Mouse (Mus musculus) lung, embryonic 14.5 days (tissue): ENCODE measurements around the gene Ces1h. TPM values are rescaled to one million over a fixed set of nuclear protein-coding genes. Genes with fewer than 3 reads are reported as not detected.
A peak's percentile ranks its signal among the peaks of the same experiment; 100 is the strongest.

Experiments
- ATAC-seq: fragments of 200-750 bp; cut with Nextera tagmentation; 2 replicates; pipeline ENCODE4 v1.8.0; 2017; ENCODE audit warnings: mild to moderate bottlenecking, moderate TSS enrichment, moderate library complexity; ENCODE audit not compliant: insufficient read depth
- DNase-seq: peaks from one replicate; pipeline ENCODE4 v3.0.0-alpha.2; 2015
- H3K27ac ChIP-seq: fragments of 300-500 bp; sonication (generic); 2 replicates; pipeline ENCODE4 v1.5.1; 2014; ENCODE audit warnings: low read depth, mild to moderate bottlenecking, moderate library complexity
- H3K27me3 ChIP-seq: fragments of 300-500 bp; sonication (generic); 2 replicates; pipeline ENCODE4 v1.6.1; 2014; ENCODE audit warnings: low read length, control low read depth; ENCODE audit not compliant: insufficient read depth
- H3K36me3 ChIP-seq: fragments of 300-500 bp; sonication (generic); 2 replicates; pipeline ENCODE4 v1.6.1; 2014; ENCODE audit warnings: control low read depth; ENCODE audit not compliant: insufficient read depth
- H3K4me1 ChIP-seq: fragments of 300-500 bp; sonication (generic); 2 replicates; pipeline ENCODE4 v1.6.1; 2014; ENCODE audit warnings: antibody characterized with exemption, control low read depth; ENCODE audit not compliant: insufficient read depth
- H3K4me2 ChIP-seq: fragments of 300-500 bp; sonication (generic); 2 replicates; pipeline ENCODE4 v1.6.1; 2014; ENCODE audit warnings: mild to moderate bottlenecking
- H3K4me3 ChIP-seq: fragments of 300-500 bp; sonication (generic); 2 replicates; pipeline ENCODE4 v1.5.1; 2014; ENCODE audit warnings: low read depth, low read length
- H3K9ac ChIP-seq: fragments of 300-500 bp; sonication (generic); 2 replicates; pipeline ENCODE4 v1.6.1; 2014
- H3K9me3 ChIP-seq: fragments of 300-500 bp; sonication (generic); 2 replicates; pipeline ENCODE4 v1.6.1; 2016; ENCODE audit warnings: low read depth, low read length, control low read depth
- CTCF ChIP-seq: IDR thresholded peaks from 2 replicates; pipeline ENCODE4 v1.5.1; 2016; ENCODE audit warnings: antibody characterized with exemption, low read depth
- WGBS: fragments of 180-500 bp; shearing (Covaris S2); extraction: QIAGEN DNeasy Blood & Tissue Kit; methylation state at CpG from one replicate; pipeline ENCODE4 v1.1.7; 2014; 5-methylcytosine and 5-hydroxymethylcytosine counted together
- polyA plus RNA-seq: library from polyadenylated mRNA; unstranded; fragments of >200 nt; fragmentation: Nextera tagmentation; extraction: Ambion mirVana; gene quantifications from 2 replicates; pipeline ENCODE4 v1.2.1, GENCODE M21; 2014

Gene Ces1h
- polyA plus RNA-seq, 1 experiment from 2014 or later, result not detected

DNA sequence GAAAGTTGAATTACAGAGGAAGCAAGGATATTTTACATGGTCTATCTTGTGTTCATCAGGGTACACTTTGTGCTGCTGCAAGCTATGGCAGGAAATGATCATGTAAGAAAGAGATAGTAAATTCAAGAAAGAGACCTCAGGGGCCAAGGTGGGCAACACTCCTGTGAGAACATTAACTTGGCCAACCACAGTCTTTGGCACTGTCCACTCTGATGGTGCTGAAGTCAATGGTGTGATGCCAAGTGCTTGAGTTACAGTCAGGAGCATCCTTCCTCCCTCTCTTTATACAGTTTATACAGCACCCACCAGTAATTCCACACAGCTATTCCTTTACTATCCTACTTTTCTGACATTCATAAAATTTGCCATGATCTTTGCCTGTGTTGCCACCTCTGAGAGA lies 19.4 kb downstream of the Ces1h start:
- Histone ChIP-seq H3K9ac (no peak overlapping the region), H3K27ac (no peak overlapping the region), H3K27me3 (no peaks in the 10 kb centered on the region), H3K4me1 (no peaks in the 10 kb centered on the region), H3K4me3 (no peak overlapping the region), H3K4me2 (no peak overlapping the region), H3K9me3 (no peaks in the 10 kb centered on the region), H3K36me3 (no peaks in the 10 kb centered on the region)
- no peak for TF ChIP-seq CTCF
- DNase-seq (peak; percentile 69), ATAC-seq (no peak)

DNA sequence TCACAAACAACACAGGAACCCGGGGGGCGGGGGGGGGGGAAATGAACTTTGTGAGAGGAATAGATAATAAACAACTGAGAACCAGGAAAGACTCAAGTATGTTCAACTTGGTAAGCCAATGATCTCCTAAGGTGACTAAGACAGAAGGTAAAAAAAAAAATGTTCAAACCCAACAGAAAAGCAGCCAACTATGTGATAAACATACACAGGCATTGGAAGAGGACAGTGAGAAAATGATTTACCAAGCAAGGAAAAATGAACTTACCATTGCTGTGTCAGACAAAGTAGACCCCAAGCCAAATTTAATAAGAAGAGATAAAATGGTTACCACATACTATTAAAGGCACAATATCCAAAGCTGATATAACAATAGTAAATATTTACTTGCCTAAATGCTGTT lies 40.0 kb downstream of the Ces1h start:
- H3K4me3 ChIP-seq, result no peak overlapping the region
- no peaks in the 10 kb centered on the region for H3K9me3 ChIP-seq
- TF ChIP-seq CTCF, result no peak
- H3K9ac ChIP-seq, result no peak overlapping the region
- no peaks in the 10 kb centered on the region for H3K4me1 ChIP-seq
- no peaks in the 10 kb centered on the region for H3K36me3 ChIP-seq
- no peak for DNase-seq
- H3K27ac ChIP-seq, result no peak overlapping the region
- H3K4me2 ChIP-seq, result no peak overlapping the region
- WGBS, result 73% methylated on average over 2 of the region's 2 CpGs
- no peaks in the 10 kb centered on the region for H3K27me3 ChIP-seq
- no peak for ATAC-seq

DNA sequence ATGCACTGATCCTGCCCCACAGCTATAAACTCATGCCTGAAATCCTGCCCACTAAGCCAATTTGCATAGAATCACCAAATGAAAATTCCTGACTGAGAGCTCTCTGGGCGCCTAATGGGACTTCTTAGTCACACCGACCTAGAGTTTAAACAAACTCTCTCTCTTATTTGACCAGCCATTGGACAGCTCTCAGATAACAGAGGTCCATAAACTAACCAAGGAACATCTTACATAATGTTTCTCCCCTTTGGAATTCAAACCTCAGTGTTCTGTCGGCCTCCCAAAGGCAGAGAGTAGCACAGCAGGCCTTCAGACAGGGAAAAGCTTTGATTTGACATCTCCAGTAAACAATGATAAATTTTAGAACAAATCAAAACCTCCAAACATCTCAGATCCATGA lies 42.3 kb downstream of the Ces1h start, which contains the start of gene Ces1g:
Gene Ces1g, minus strand, starts transcription at position 102 of the 400 bp plus-strand sequence.
- WGBS, result 20% methylated on average over 3 of the region's 3 CpGs
- no peaks in the 10 kb centered on the region for H3K27me3 ChIP-seq
- H3K9me3 ChIP-seq, result no peaks in the 10 kb centered on the region
- H3K4me2 ChIP-seq, result no peak within 1 kb of the TSS
- H3K36me3 ChIP-seq, result no peaks in the 10 kb centered on the region
- DNase-seq, result peak; percentile 14
- ATAC-seq, result no peak
- TF ChIP-seq CTCF, result no peak
- H3K4me3 ChIP-seq, result no peak within 1 kb of the TSS
- H3K27ac ChIP-seq, result no peak within 1 kb of the TSS
- no peak within 1 kb of the TSS for H3K9ac ChIP-seq
- no peaks in the 10 kb centered on the region for H3K4me1 ChIP-seq

DNA sequence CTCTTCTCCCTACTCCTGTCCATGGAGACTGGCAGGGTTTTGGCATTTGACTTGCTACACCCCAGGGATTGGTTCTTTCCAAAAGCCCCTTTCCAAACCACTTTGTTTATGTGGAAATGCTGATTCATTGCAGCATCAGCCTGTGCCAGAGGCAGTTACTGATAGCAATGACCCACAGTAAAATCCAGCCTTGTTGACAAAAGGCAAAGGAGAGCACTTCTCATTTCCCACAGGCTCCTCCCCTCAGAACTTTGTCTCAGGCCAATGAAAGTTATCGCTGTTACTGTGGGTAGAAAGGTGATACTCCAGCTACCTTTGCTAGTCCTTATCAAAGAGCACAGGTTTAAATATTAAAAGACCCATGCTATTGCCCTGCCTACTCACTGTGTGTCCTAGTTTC lies 46.8 kb downstream of the Ces1h start:
- Histone ChIP-seq H3K9me3 (no peaks in the 10 kb centered on the region), H3K4me1 (no peaks in the 10 kb centered on the region), H3K9ac (no peak overlapping the region), H3K4me2 (no peak overlapping the region), H3K36me3 (no peaks in the 10 kb centered on the region), H3K27me3 (no peaks in the 10 kb centered on the region), H3K27ac (no peak overlapping the region; the same call in 1 of the 2 replicates), H3K4me3 (no peak overlapping the region)
- DNase-seq (peak; percentile 12), ATAC-seq (no peak; the same call in 1 of the 2 replicates)
- TF ChIP-seq CTCF, result no peak
- WGBS, result 51% methylated on average over 1 of the region's 1 CpGs

DNA sequence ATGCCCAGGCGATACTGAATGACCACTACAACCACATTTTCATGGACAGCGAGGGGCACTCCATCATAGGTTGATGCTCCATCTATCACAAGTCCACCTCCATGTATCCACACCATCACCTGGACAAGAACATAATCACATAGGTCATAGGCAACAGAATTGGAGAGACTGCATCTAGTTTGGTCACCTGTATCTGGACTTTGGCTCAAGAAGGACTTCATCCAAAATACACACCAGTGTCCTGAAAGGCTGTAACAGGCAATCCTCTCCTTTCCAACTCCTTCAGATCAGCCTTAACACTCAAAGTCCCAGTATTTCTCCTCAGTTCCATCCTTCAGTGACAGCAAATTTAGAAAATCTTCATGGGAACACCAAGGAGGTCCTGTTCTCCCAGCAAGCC lies 48.4 kb downstream of the Ces1h start:
- Histone ChIP-seq H3K36me3 (no peaks in the 10 kb centered on the region), H3K4me2 (no peak overlapping the region), H3K9ac (no peak overlapping the region), H3K9me3 (no peaks in the 10 kb centered on the region), H3K4me3 (no peak overlapping the region), H3K4me1 (no peaks in the 10 kb centered on the region), H3K27ac (no peak overlapping the region), H3K27me3 (no peaks in the 10 kb centered on the region)
- no peak for DNase-seq
- WGBS, result 93% methylated on average over 2 of the region's 2 CpGs
- TF ChIP-seq CTCF, result no peak
- no peak for ATAC-seq

DNA sequence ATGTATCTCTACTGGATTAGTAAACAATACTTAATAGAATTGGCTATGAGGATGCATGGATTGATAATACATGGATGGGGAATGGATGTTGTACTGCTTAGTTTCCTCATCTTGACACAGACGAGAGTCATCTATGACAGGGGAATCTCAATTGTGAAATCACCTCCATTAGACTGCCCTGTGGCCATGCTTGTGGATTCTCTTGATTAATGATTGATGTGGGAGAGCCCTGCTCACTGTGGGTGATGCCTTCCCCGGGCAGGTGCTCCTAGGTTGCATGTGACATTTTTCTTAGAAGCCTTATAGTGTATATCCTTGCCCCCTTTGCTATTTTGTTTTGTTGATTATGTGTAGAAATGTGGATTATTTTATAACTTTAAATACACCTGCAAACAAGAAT lies 54.4 kb downstream of the Ces1h start:
- Histone ChIP-seq H3K9me3 (no peaks in the 10 kb centered on the region), H3K9ac (no peak overlapping the region), H3K4me1 (no peaks in the 10 kb centered on the region), H3K4me2 (no peak overlapping the region), H3K27me3 (no peaks in the 10 kb centered on the region), H3K4me3 (no peak overlapping the region), H3K36me3 (no peaks in the 10 kb centered on the region), H3K27ac (no peak overlapping the region)
- no peak for DNase-seq
- ATAC-seq, result no peak
- 67% methylated on average over 2 of the region's 2 CpGs for WGBS
- TF ChIP-seq CTCF, result no peak

DNA sequence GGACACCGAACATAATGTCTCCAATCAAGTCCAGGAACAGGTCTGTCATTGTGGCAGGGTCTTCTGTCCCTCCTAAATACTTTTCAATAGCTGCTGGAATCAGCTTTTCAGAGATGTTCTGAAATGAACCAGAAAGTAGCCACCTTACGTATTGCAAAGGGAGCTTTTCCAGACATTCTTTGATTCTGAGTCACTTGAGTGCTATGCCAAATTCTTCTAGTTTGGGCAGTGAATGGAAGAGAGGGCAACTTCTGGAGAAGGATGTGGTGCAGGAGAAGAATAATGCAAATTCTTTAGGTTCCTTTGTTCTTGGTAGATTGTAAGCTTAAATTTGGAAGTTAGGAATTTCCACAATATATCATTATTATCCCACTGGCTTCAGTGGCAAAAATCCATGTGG lies 62.5 kb downstream of the Ces1h start:
- Histone ChIP-seq H3K4me1 (no peaks in the 10 kb centered on the region), H3K9ac (no peak overlapping the region), H3K36me3 (no peaks in the 10 kb centered on the region), H3K4me2 (no peak overlapping the region), H3K27ac (no peak overlapping the region), H3K9me3 (no peaks in the 10 kb centered on the region), H3K4me3 (no peak overlapping the region), H3K27me3 (no peaks in the 10 kb centered on the region)
- DNase-seq, result no peak
- no peak for TF ChIP-seq CTCF
- ATAC-seq, result no peak
- WGBS, result 85% methylated on average over 2 of the region's 2 CpGs

DNA sequence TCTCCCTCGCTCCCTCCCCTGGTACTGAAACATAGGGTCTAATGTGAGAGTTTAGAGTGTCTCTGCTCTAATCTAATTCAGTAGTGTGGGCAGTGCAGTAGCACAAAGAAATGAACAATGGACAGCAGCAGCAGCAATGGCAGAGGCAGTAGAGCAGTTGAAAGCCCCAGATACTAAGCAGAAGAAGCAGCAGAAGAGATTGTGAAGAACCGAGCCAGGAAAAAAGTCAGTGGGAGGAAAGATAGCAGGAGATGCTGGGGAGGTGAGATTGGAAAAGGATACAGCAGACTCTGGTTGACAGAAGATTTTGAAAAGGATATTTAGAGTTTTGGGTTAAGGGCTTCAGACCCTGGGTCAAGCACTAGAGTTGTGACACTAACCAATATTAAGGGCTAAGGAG lies 64.0 kb downstream of the Ces1h start:
- 69% methylated on average over 2 of the region's 2 CpGs for WGBS
- Histone ChIP-seq H3K4me3 (no peak overlapping the region), H3K4me2 (no peak overlapping the region), H3K9ac (no peak overlapping the region), H3K27me3 (no peaks in the 10 kb centered on the region), H3K4me1 (no peaks in the 10 kb centered on the region), H3K36me3 (no peaks in the 10 kb centered on the region), H3K27ac (no peak overlapping the region), H3K9me3 (no peaks in the 10 kb centered on the region)
- no peak for DNase-seq
- no peak for TF ChIP-seq CTCF
- no peak for ATAC-seq

Other genes with a start within 250 kb of the Ces1h start
- gene Ces1c, start 248.4 kb downstream of the Ces1h start, polyA plus RNA-seq, result not detected in 2 replicates
- gene Ces1d, start 181.9 kb downstream of the Ces1h start, polyA plus RNA-seq, result 17.6 and 18.5 TPM in 2 replicates
- gene Ces1e, start 150.1 kb downstream of the Ces1h start, polyA plus RNA-seq, result 0.09 and 0.17 TPM in 2 replicates
- 4.3 and 5.6 TPM in 2 replicates for gene Ces1f, start 100.0 kb downstream of the Ces1h start, polyA plus RNA-seq
- gene Ces1g, start 42.4 kb downstream of the Ces1h start, polyA plus RNA-seq, result 0.46 and 0.55 TPM in 2 replicates
- not detected in 2 replicates for gene Ces5a, start 156.1 kb upstream of the Ces1h start, polyA plus RNA-seq